Mouse (Mus musculus): ENCODE results near the gene Cask.

DNA sequence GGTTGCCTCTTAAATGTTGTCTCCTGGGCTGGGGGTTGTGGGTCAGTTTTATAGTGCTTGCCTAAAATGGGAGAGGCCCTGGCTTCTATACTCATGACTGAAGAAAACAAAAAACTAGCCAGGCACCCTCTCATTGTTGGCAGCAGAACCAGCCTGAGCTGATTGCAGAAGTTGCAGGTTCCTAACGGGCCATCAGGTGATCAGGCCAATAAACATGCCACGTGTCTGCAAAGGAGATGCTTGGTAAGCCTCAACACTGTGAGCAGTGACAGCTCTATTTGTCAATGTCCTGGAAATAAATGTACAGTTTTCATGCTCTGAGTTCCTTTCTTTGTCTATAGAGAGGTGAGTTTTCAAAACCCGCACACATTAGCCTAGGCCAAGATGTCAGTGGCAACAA is 362.2 kb downstream of the Cask start:
- TF ChIP-seq CTCF (conservative IDR thresholded peaks at IDR 0.05; ENCODE audit: insufficient read depth, insufficient read length, low read depth, low read length) = no peak
- TF ChIP-seq POLR2A (IDR thresholded peaks at IDR 0.05; ENCODE audit: low read depth, low read length) = no peak
